Mouse (Mus musculus): Measurements from ENCODE around the gene Parvb.

DNA sequence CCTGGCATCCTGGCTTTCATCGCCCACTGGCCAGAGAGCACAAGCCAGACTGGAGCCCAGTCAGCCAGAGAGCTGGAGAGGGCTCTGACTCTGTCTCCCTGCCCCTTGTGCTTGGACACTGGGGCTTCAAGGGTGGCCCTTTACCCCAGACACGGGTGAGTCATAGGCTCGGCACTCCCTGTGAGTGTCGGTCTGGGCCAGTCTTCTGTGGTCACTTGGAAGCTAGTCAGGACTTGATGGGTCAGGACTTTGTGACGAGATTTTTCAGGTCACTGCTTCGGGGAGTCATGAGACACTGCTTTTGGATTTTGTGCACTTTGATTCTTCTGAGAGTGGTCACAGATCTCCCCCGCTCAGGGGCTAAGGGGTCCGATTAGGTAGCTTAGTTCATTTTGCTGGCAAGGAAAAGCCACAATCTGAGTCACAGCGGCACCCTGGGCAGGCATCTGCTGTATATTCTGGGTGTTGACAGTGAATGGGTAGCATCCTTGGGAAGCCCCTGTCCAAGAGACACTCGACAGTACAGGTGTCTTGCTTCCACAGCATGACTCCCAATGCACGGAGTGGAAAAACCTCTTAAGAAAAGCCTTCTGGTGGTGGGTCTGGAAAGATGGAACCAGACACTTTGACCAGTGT is 49.0 kb downstream of the Parvb start:
- TF ChIP-seq CTCF (conservative IDR thresholded peaks at IDR 0.05; ENCODE audit: insufficient read depth, insufficient read length, low read depth, low read length) (no peak), POLR2A (IDR thresholded peaks at IDR 0.05; ENCODE audit: low read depth, low read length) (no peak)

Measured in kidney, adult 2 months (tissue).